Mouse (Mus musculus): ENCODE results near the gene Sf3b3.
"Not testable (repeated sequence)": the region's sequence is repeated elsewhere in the genome, so short reads cannot be mapped to it uniquely, and the experiment has no call there.

The Sf3b3 gene

GRCm38 (mm10) chr8:110846405-110847170 is at the start of gene Sf3b3, which contains the start of gene Cog4:
Gene Sf3b3 (minus strand): TSS chr8:110846787.
Gene Cog4 (plus strand): TSS chr8:110846600.
- DNase-seq (ENCODE audit: extremely low read depth, low read depth), result peak; percentile 62

GRCm38 (mm10) chr8:110895812-110896211 is 49.2 kb upstream of the Sf3b3 start:
- DNase-seq (ENCODE audit: extremely low read depth, low read depth), result no peak

GRCm38 (mm10) chr8:110895254-110895653 is 48.7 kb upstream of the Sf3b3 start:
- DNase-seq (ENCODE audit: extremely low read depth, low read depth), result no peak

GRCm38 (mm10) chr8:110894851-110895250 is 48.3 kb upstream of the Sf3b3 start:
- DNase-seq (ENCODE audit: extremely low read depth, low read depth), result no peak

GRCm38 (mm10) chr8:110892913-110893312 is 46.3 kb upstream of the Sf3b3 start:
- no peak for DNase-seq (ENCODE audit: extremely low read depth, low read depth)

GRCm38 (mm10) chr8:110892040-110892439 is 45.5 kb upstream of the Sf3b3 start:
- DNase-seq (ENCODE audit: extremely low read depth, low read depth), result no peak

GRCm38 (mm10) chr8:110889904-110890470 is 43.4 kb upstream of the Sf3b3 start:
- no peak for DNase-seq (ENCODE audit: extremely low read depth, low read depth)

- no peak for DNase-seq (ENCODE audit: extremely low read depth, low read depth)
Measured at GRCm38 (mm10) chr8:110888860-110889259, 42.3 kb upstream of the Sf3b3 start.

GRCm38 (mm10) chr8:110888441-110888840 is 41.9 kb upstream of the Sf3b3 start:
- no peak for DNase-seq (ENCODE audit: extremely low read depth, low read depth)

GRCm38 (mm10) chr8:110887551-110887950 is 41.0 kb upstream of the Sf3b3 start:
- DNase-seq (ENCODE audit: extremely low read depth, low read depth), result no peak

GRCm38 (mm10) chr8:110886634-110887033 is 40.0 kb upstream of the Sf3b3 start:
- no peak for DNase-seq (ENCODE audit: extremely low read depth, low read depth)

GRCm38 (mm10) chr8:110883824-110884223 is 37.2 kb upstream of the Sf3b3 start:
- no peak for DNase-seq (ENCODE audit: extremely low read depth, low read depth)

- no peak for DNase-seq (ENCODE audit: extremely low read depth, low read depth)
Measured at GRCm38 (mm10) chr8:110881741-110882310, 35.2 kb upstream of the Sf3b3 start.

- DNase-seq (ENCODE audit: extremely low read depth, low read depth), result peak; percentile 65
Measured at GRCm38 (mm10) chr8:110877862-110878261, 31.3 kb upstream of the Sf3b3 start.

GRCm38 (mm10) chr8:110870501-110870900 is 23.9 kb upstream of the Sf3b3 start:
- DNase-seq (ENCODE audit: extremely low read depth, low read depth), result no peak

- not testable (repeated sequence) for DNase-seq (ENCODE audit: extremely low read depth, low read depth)
Measured at GRCm38 (mm10) chr8:110861347-110862025, 14.9 kb upstream of the Sf3b3 start.

- no peak for DNase-seq (ENCODE audit: extremely low read depth, low read depth)
Measured at GRCm38 (mm10) chr8:110859651-110860501, 13.3 kb upstream of the Sf3b3 start.

- no peak for DNase-seq (ENCODE audit: extremely low read depth, low read depth)
Measured at GRCm38 (mm10) chr8:110856760-110857461, 10.3 kb upstream of the Sf3b3 start.

GRCm38 (mm10) chr8:110856073-110856472 is 9.5 kb upstream of the Sf3b3 start:
- not testable (repeated sequence) for DNase-seq (ENCODE audit: extremely low read depth, low read depth)

- DNase-seq (ENCODE audit: extremely low read depth, low read depth), result no peak
Measured at GRCm38 (mm10) chr8:110851186-110851585, 4.6 kb upstream of the Sf3b3 start.
